Mouse (Mus musculus) CD4-positive, CD25-positive, alpha-beta regulatory T cell, adult 4 months (primary cell): ENCODE measurements around the gene Fam183b. TPM values are rescaled to one million over a fixed set of nuclear protein-coding genes. Genes with fewer than 3 reads are reported as not detected.
"Not testable (repeated sequence)": the region's sequence is repeated elsewhere in the genome, so short reads cannot be mapped to it uniquely, and the experiment has no call there.

Experiments used
- ATAC-seq: one replicate; pipeline ENCODE4 v1.8.0; 2017
- polyA plus RNA-seq, 2 experiments: library from polyadenylated mRNA; unstranded; fragments of 100-300 nt; shearing (Covaris generic); gene quantifications; one replicate each; pipeline ENCODE4 v1.2.1; 2017

Fam183b gene
- polyA plus RNA-seq, 2 experiments from 2014 or later, result 1.00 TPM; not detected in 1

GRCm38 (mm10) chr11:58752434-58752833 lies 49.3 kb downstream of the Fam183b start, which contains the start of gene Olfr316:
TSS of gene Olfr316 (plus strand) at chr11:58752734.
- ATAC-seq, result no peak

- not testable (repeated sequence) for ATAC-seq
Observed at GRCm38 (mm10) chr11:58751096-58751495, 50.7 kb downstream of the Fam183b start.

Other genes starting within 250 kb of the Fam183b start
- not detected for gene Olfr328, start 246.3 kb downstream of the Fam183b start, polyA plus RNA-seq
- under 1 TPM in 1 of 2 experiments, not detected in 1; 0.36 TPM for gene Olfr224, start 231.4 kb downstream of the Fam183b start, polyA plus RNA-seq
- not detected for gene Olfr325, start 224.2 kb downstream of the Fam183b start, polyA plus RNA-seq
- not detected for gene Olfr324, start 206.8 kb downstream of the Fam183b start, polyA plus RNA-seq
- gene 2210407C18Rik, start 185.9 kb downstream of the Fam183b start, polyA plus RNA-seq, result not detected
- not detected for gene Olfr323, start 171.5 kb downstream of the Fam183b start, polyA plus RNA-seq
- not detected for gene Trim58, start 161.5 kb downstream of the Fam183b start, polyA plus RNA-seq
- not detected for gene Olfr322, start 143.2 kb downstream of the Fam183b start, polyA plus RNA-seq
- not detected for gene Olfr320, start 120.9 kb downstream of the Fam183b start, polyA plus RNA-seq
- not detected for gene Olfr319, start 102.8 kb downstream of the Fam183b start, polyA plus RNA-seq
- not detected for gene Olfr318, start 77.9 kb downstream of the Fam183b start, polyA plus RNA-seq
- not detected for gene Olfr317, start 62.7 kb downstream of the Fam183b start, polyA plus RNA-seq
- not detected for gene Olfr316, start 49.2 kb downstream of the Fam183b start, polyA plus RNA-seq
- not detected for gene Olfr315, start 28.8 kb downstream of the Fam183b start, polyA plus RNA-seq
- not detected for gene Olfr314, start 19.0 kb downstream of the Fam183b start, polyA plus RNA-seq
- not detected for gene Olfr313, start 13.0 kb upstream of the Fam183b start, polyA plus RNA-seq
- gene Olfr312, start 27.3 kb upstream of the Fam183b start, polyA plus RNA-seq, result under 1 TPM in 1 of 2 experiments, not detected in 1; 0.13 TPM
- gene Olfr311, start 37.3 kb upstream of the Fam183b start, polyA plus RNA-seq, result not detected
- gene Gm12258, start 45.2 kb upstream of the Fam183b start, polyA plus RNA-seq, result 1 to 10 TPM; 7.1 to 7.9 TPM
- gene 2810021J22Rik, start 65.3 kb upstream of the Fam183b start, polyA plus RNA-seq, result 10 to 100 TPM; 11.0 to 14.5 TPM
- gene Zfp39, start 102.3 kb upstream of the Fam183b start, polyA plus RNA-seq, result 10 to 100 TPM in 1 of 2 experiments, 1 to 10 TPM in 1; 8.2 to 10.6 TPM
- gene Btnl10, start 115.9 kb upstream of the Fam183b start, polyA plus RNA-seq, result not detected
- gene Rnf187, start 137.0 kb upstream of the Fam183b start, polyA plus RNA-seq, result 10 to 100 TPM in 1 of 2 experiments, 1 to 10 TPM in 1; 10.0 to 18.7 TPM
- gene Hist3h2ba, start 147.0 kb upstream of the Fam183b start, polyA plus RNA-seq, result 1 to 10 TPM; 4.9 to 6.6 TPM
- gene Hist3h2a, start 152.7 kb upstream of the Fam183b start, polyA plus RNA-seq, result 10 to 100 TPM in 1 of 2 experiments, 1 to 10 TPM in 1; 9.6 to 10.3 TPM
- gene Trim17, start 152.7 kb upstream of the Fam183b start, polyA plus RNA-seq, result under 1 TPM; 0.28 to 0.46 TPM
- 10 to 100 TPM; 23.7 to 27.1 TPM for gene Trim11, start 176.1 kb upstream of the Fam183b start, polyA plus RNA-seq